Mouse (Mus musculus) heart, postnatal 0 days (tissue): Measurements from ENCODE around the gene Rsph9.

ENCODE experiments used
- CTCF ChIP-seq: IDR thresholded peaks from 2 replicates; pipeline ENCODE4 v1.5.1; 2016; ENCODE audit warnings: antibody characterized with exemption, control low read depth, low read depth
- EP300 ChIP-seq: IDR thresholded peaks from 2 replicates; pipeline ENCODE4 v1.6.1; 2016; ENCODE audit warnings: antibody characterized with exemption, low read depth

- TF ChIP-seq CTCF (no peak), EP300 (no peak)
Measured at GRCm38 (mm10) chr17:46102608-46103159, 41.3 kb downstream of the Rsph9 start.
